In genomic region chr13:30650684-30651083, GRCm38 (mm10) we compare ENCODE assay signal across 16 mouse cellular contexts.
"Had no signal": no experiment of that assay in that cellular context is flagged by ENCODE, and none has a peak within 500 bp of the region (broad histone marks: within the 10 kb centered on the region; RNA-seq: fewer than 3 reads in every experiment).

No protein-coding gene starts in this region.

- DNase-seq: kidney, adult 9 months; kidney, postnatal 14 days; kidney, postnatal 4 days; liver, embryonic 13.5 days; lung, adult 2 months; lung, postnatal 14 days; lung, postnatal 4 days; midbrain, embryonic 14.5 days; retina, postnatal 1 day; right cerebral cortex, postnatal 25 days; spleen, adult 18-20 months; thymus, postnatal 25 days had no signal

- H3K4me3 ChIP-seq: liver, embryonic 13.5 days; myocyte; neural tube, embryonic 13.5 days; stomach, embryonic 15.5 days had no signal

- H3K4me1 ChIP-seq: liver, embryonic 13.5 days; neural tube, embryonic 13.5 days; stomach, embryonic 15.5 days had no signal

- H3K9ac ChIP-seq: liver, embryonic 13.5 days; neural tube, embryonic 13.5 days; stomach, embryonic 15.5 days had no signal

- H3K36me3 ChIP-seq: liver, embryonic 13.5 days; neural tube, embryonic 13.5 days; stomach, embryonic 15.5 days had no signal

- H3K9me3 ChIP-seq: liver, embryonic 13.5 days; neural tube, embryonic 13.5 days; stomach, embryonic 15.5 days had no signal

- H3K27me3 ChIP-seq: liver, embryonic 13.5 days; neural tube, embryonic 13.5 days; stomach, embryonic 15.5 days had no signal

- H3K4me2 ChIP-seq: liver, embryonic 13.5 days; midbrain, embryonic 11.5 days; neural tube, embryonic 13.5 days; stomach, embryonic 15.5 days had no signal

- H3K27ac ChIP-seq: liver, embryonic 13.5 days; neural tube, embryonic 13.5 days; stomach, embryonic 15.5 days had no signal
